Mouse (Mus musculus) layer of hippocampus, postnatal 25 days (tissue): ENCODE measurements at regions not wholly inside any gene's neighbourhood (a gene's known extent, or its start where the extent isn't known, plus 50 kb on each side); places are given as distances from the start of the nearest gene placed in this dataset.
"Not testable (repeated sequence)": the region's sequence is repeated elsewhere in the genome, so short reads cannot be mapped to it uniquely, and the experiment has no call there.

Experiments used
- DNase-seq, 2 experiments: peaks; one replicate each; pipeline ENCODE4 v3.0.0; 2022; ENCODE audit warnings: mixed read lengths in 2 of 2, low spot score in 1 of 2; ENCODE audit errors: extremely low spot score in 1 of 2

- DNase-seq, result peak in 1 of 2 experiments; percentile 8
Measured at GRCm38 (mm10) chr13:80611937-80612336, 271.2 kb upstream of the Arrdc3 start.

GRCm38 (mm10) chr13:80613167-80613883 lies 269.9 kb upstream of the Arrdc3 start:
- no peak for DNase-seq

- no peak for DNase-seq
Measured at GRCm38 (mm10) chr13:80613884-80614247, 269.3 kb upstream of the Arrdc3 start.

GRCm38 (mm10) chr13:80614971-80615370 lies 268.2 kb upstream of the Arrdc3 start:
- DNase-seq, result no peak

GRCm38 (mm10) chr13:80623005-80623404 lies 260.2 kb upstream of the Arrdc3 start:
- DNase-seq, result no peak

GRCm38 (mm10) chr13:80641334-80641733 lies 241.8 kb upstream of the Arrdc3 start:
- DNase-seq, result no peak

GRCm38 (mm10) chr13:80647578-80647977 lies 235.6 kb upstream of the Arrdc3 start:
- DNase-seq, result no peak

- no peak for DNase-seq
Measured at GRCm38 (mm10) chr13:80652967-80653539, 230.1 kb upstream of the Arrdc3 start.

- DNase-seq, result no peak
Measured at GRCm38 (mm10) chr13:80666186-80666713, 216.9 kb upstream of the Arrdc3 start.

- DNase-seq, result no peak
Measured at GRCm38 (mm10) chr13:80689871-80690270, 193.3 kb upstream of the Arrdc3 start.

- DNase-seq, result no peak
Measured at GRCm38 (mm10) chr13:80690654-80691386, 192.4 kb upstream of the Arrdc3 start.

GRCm38 (mm10) chr13:80695549-80696150 lies 187.5 kb upstream of the Arrdc3 start:
- DNase-seq, result no peak

- peak in 1 of 2 experiments; percentile 9 for DNase-seq
Measured at GRCm38 (mm10) chr13:80709531-80710306, 173.5 kb upstream of the Arrdc3 start.

GRCm38 (mm10) chr13:80719313-80719712 lies 163.9 kb upstream of the Arrdc3 start:
- no peak for DNase-seq

- no peak for DNase-seq
Measured at GRCm38 (mm10) chr13:80723215-80724006, 159.8 kb upstream of the Arrdc3 start.

- no peak for DNase-seq
Measured at GRCm38 (mm10) chr13:80729202-80729601, 154.0 kb upstream of the Arrdc3 start.

GRCm38 (mm10) chr13:80745991-80746390 lies 137.2 kb upstream of the Arrdc3 start:
- DNase-seq, result no peak

GRCm38 (mm10) chr13:80747022-80747421 lies 136.2 kb upstream of the Arrdc3 start:
- DNase-seq, result not testable (repeated sequence)
